Mouse (Mus musculus) adrenal gland, postnatal 4 days (tissue): ENCODE data around the gene Podnl1. TPM values are rescaled to one million over a fixed set of nuclear protein-coding genes. Genes with fewer than 3 reads are reported as not detected.
A peak's percentile ranks its signal among the peaks of the same experiment; 100 is the strongest.

Experiments used
- microRNA-seq: library from miRNA; unstranded; fragments of <30 nt; microRNA quantifications from one replicate; pipeline ENCODE4 v1.2.0, GENCODE M21; 2021
- total RNA-seq, 2 experiments: library from RNA; stranded (reverse); gene quantifications; 2 replicates each; pipeline ENCODE4 v1.2.3; 2021

Gene Podnl1
- total RNA-seq, 2 experiments from 2014 or later: 0.98 to 0.99 TPM

Small RNA genes within 50 kb of the gene (microRNA-seq; reads per million reads assigned to microRNA genes)
- gene Gm25110: not detected
- gene Mir181c: 1,914 reads per million, percentile 83 among the genes with 10 or more reads in this experiment
- gene Mir181d: 1,401 reads per million, percentile 79 among the genes with 10 or more reads in this experiment
- not detected for gene Mir709

Other genes with a start within 250 kb of the Podnl1 start
- gene Adgrl1, start 225.9 kb upstream of the Podnl1 start, total RNA-seq: 100 to 1,000 TPM; 103 to 109 TPM
- gene Gm10644, start 170.8 kb upstream of the Podnl1 start, total RNA-seq: under 1 TPM; 0.62 to 0.70 TPM
- 10 to 100 TPM; 16.9 to 20.1 TPM for gene Asf1b, start 170.5 kb upstream of the Podnl1 start, total RNA-seq
- gene Prkaca, start 153.0 kb upstream of the Podnl1 start, total RNA-seq: 100 to 1,000 TPM; 225 to 237 TPM
- 10 to 100 TPM; 57.6 to 63.1 TPM for gene Samd1, start 128.3 kb upstream of the Podnl1 start, total RNA-seq
- under 1 TPM; 0.62 to 0.76 TPM for gene 1700067K01Rik, start 124.5 kb upstream of the Podnl1 start, total RNA-seq
- gene 2210011C24Rik, start 113.8 kb upstream of the Podnl1 start, total RNA-seq: 1 to 10 TPM in 1 of 2 experiments, under 1 TPM in 1; 0.31 to 1.5 TPM
- gene Palm3, start 104.5 kb upstream of the Podnl1 start, total RNA-seq: 1 to 10 TPM; 1.1 to 6.0 TPM
- gene Il27ra, start 83.4 kb upstream of the Podnl1 start, total RNA-seq: 1 to 10 TPM; 2.6 to 3.8 TPM
- gene Rln3, start 81.0 kb upstream of the Podnl1 start, total RNA-seq: not detected
- gene Gm10643, start 60.9 kb upstream of the Podnl1 start, total RNA-seq: 1 to 10 TPM; 4.0 to 4.2 TPM
- 10 to 100 TPM; 17.0 to 18.6 TPM for gene Rfx1, start 59.2 kb upstream of the Podnl1 start, total RNA-seq
- gene Dcaf15, start 21.2 kb upstream of the Podnl1 start, total RNA-seq: 10 to 100 TPM; 29.3 to 32.0 TPM
- gene Cc2d1a, start 21.9 kb downstream of the Podnl1 start, total RNA-seq: 10 to 100 TPM; 30.6 to 31.7 TPM
- gene 4930432K21Rik, start 22.0 kb downstream of the Podnl1 start, total RNA-seq: 1 to 10 TPM; 1.2 TPM
- 1 to 10 TPM; 3.1 to 4.3 TPM for gene Nanos3, start 59.2 kb downstream of the Podnl1 start, total RNA-seq
- gene Zswim4, start 111.1 kb downstream of the Podnl1 start, total RNA-seq: 10 to 100 TPM; 35.8 to 37.6 TPM
- gene D8Ertd738e, start 123.7 kb downstream of the Podnl1 start, total RNA-seq: 100 to 1,000 TPM; 184 to 189 TPM
- gene Mri1, start 131.3 kb downstream of the Podnl1 start, total RNA-seq: 10 to 100 TPM; 41.0 to 45.0 TPM
- gene Ccdc130, start 144.4 kb downstream of the Podnl1 start, total RNA-seq: 10 to 100 TPM; 20.8 to 22.4 TPM